Mouse (Mus musculus) bone marrow macrophage, adult 2 months (primary cell): Measurements from ENCODE around the gene Soat2. TPM values are rescaled to one million over a fixed set of nuclear protein-coding genes. Genes with fewer than 3 reads are reported as not detected.

Experiments used
- H3K27ac ChIP-seq: 2 replicates; pipeline ENCODE4 v1.5.1; 2012; ENCODE audit warnings: low read depth, low read length; ENCODE audit not compliant: insufficient read depth
- H3K4me1 ChIP-seq: 2 replicates; pipeline ENCODE4 v1.6.1; 2012; ENCODE audit warnings: low read length; ENCODE audit not compliant: control insufficient read depth, insufficient read depth
- H3K4me3 ChIP-seq: 2 replicates; pipeline ENCODE4 v1.5.1; 2012; ENCODE audit warnings: mild to moderate bottlenecking, low read length, moderate library complexity; ENCODE audit not compliant: insufficient read depth
- CTCF ChIP-seq: IDR thresholded peaks from 2 replicates; pipeline ENCODE4 v1.5.1; 2012; ENCODE audit warnings: low read depth, mild to moderate bottlenecking, low read length, moderate library complexity
- POLR2A ChIP-seq: IDR thresholded peaks from 2 replicates; pipeline ENCODE4 v1.6.1; 2012; ENCODE audit warnings: mild to moderate bottlenecking, low read depth, low read length, borderline replicate concordance
- polyA plus RNA-seq: library from polyadenylated mRNA; stranded (reverse); fragments of >200 nt; gene quantifications from 2 replicates; pipeline ENCODE4 v1.2.4, GENCODE M21; 2012; ENCODE audit not compliant: missing spikeins, insufficient read depth, insufficient read length

The Soat2 gene
- polyA plus RNA-seq, 1 experiment = 0.50 TPM

GRCm38 (mm10) chr15:102191699-102192098, 41.4 kb downstream of the Soat2 start:
- H3K27ac ChIP-seq = no peak overlapping the region
- no peak for TF ChIP-seq CTCF
- no peak for TF ChIP-seq POLR2A
- peaks cover 37% of the 10 kb centered on the region for H3K4me1 ChIP-seq
- H3K4me3 ChIP-seq = no peak overlapping the region

GRCm38 (mm10) chr15:102192271-102192812, 42.0 kb downstream of the Soat2 start:
- peaks cover 37% of the 10 kb centered on the region for H3K4me1 ChIP-seq
- peak overlapping the region; percentile 95 for H3K27ac ChIP-seq
- H3K4me3 ChIP-seq = peak overlapping the region; percentile 37
- no peak for TF ChIP-seq CTCF
- no peak for TF ChIP-seq POLR2A

- TF ChIP-seq POLR2A (no peak), CTCF (no peak)
- peaks cover 37% of the 10 kb centered on the region for H3K4me1 ChIP-seq
- H3K27ac ChIP-seq = peak overlapping the region; percentile 95
- peak overlapping the region; percentile 37 for H3K4me3 ChIP-seq
These were observed 42.6 kb downstream of the Soat2 start for GRCm38 (mm10) chr15:102192820-102193386.

GRCm38 (mm10) chr15:102193652-102194051, 43.3 kb downstream of the Soat2 start:
- H3K27ac ChIP-seq = 0 out of 2 replicates have a peak overlapping the region, but pooled peaks have one; percentile 2
- no peak for TF ChIP-seq CTCF
- TF ChIP-seq POLR2A = no peak
- H3K4me1 ChIP-seq = peaks cover 37% of the 10 kb centered on the region
- no peak overlapping the region for H3K4me3 ChIP-seq

GRCm38 (mm10) chr15:102194439-102194838, 44.1 kb downstream of the Soat2 start:
- Histone ChIP-seq H3K4me1 (peaks cover 42% of the 10 kb centered on the region), H3K4me3 (no peak overlapping the region), H3K27ac (no peak overlapping the region)
- TF ChIP-seq POLR2A = no peak
- no peak for TF ChIP-seq CTCF

GRCm38 (mm10) chr15:102195373-102195772, 45.0 kb downstream of the Soat2 start:
- Histone ChIP-seq H3K27ac (no peak overlapping the region), H3K4me3 (no peak overlapping the region), H3K4me1 (peaks cover 42% of the 10 kb centered on the region)
- TF ChIP-seq POLR2A (no peak), CTCF (no peak)

- TF ChIP-seq CTCF (no peak), POLR2A (no peak)
- Histone ChIP-seq H3K4me3 (no peak overlapping the region), H3K27ac (no peak overlapping the region), H3K4me1 (peaks cover 27% of the 10 kb centered on the region)
These were observed 48.5 kb downstream of the Soat2 start for GRCm38 (mm10) chr15:102198841-102199240.

GRCm38 (mm10) chr15:102202971-102203834, 52.9 kb downstream of the Soat2 start, which contains the start of gene Zfp740:
Gene Zfp740 (plus strand): TSS chr15:102203249.
- TF ChIP-seq POLR2A (no peak), CTCF (no peak)
- H3K4me1 ChIP-seq = peaks cover 22% of the 10 kb centered on the region
- H3K4me3 ChIP-seq = peak within 1 kb of the TSS; percentile 89
- H3K27ac ChIP-seq = peak within 1 kb of the TSS; percentile 96

- Histone ChIP-seq H3K27ac (peak overlapping the region; percentile 96), H3K4me1 (peaks cover 20% of the 10 kb centered on the region), H3K4me3 (peak overlapping the region; percentile 89)
- TF ChIP-seq POLR2A (no peak), CTCF (no peak)
These were observed 53.6 kb downstream of the Soat2 start for GRCm38 (mm10) chr15:102203835-102204381.
